Mouse (Mus musculus): ENCODE measurements around the gene Elf2.

The Elf2 gene

GRCm38 (mm10) chr3:51213111-51213510 lies 127.4 kb downstream of the Elf2 start:
- no peak for DNase-seq (ENCODE audit: low read depth, low spot score)

GRCm38 (mm10) chr3:51210485-51210884 lies 130.0 kb downstream of the Elf2 start:
- DNase-seq (ENCODE audit: low read depth, low spot score): no peak

- no peak for DNase-seq (ENCODE audit: low read depth, low spot score)
Observed at GRCm38 (mm10) chr3:51209503-51210314, 130.8 kb downstream of the Elf2 start.

GRCm38 (mm10) chr3:51208633-51209032 lies 131.8 kb downstream of the Elf2 start:
- DNase-seq (ENCODE audit: low read depth, low spot score): no peak

- DNase-seq (ENCODE audit: low read depth, low spot score): no peak
Observed at GRCm38 (mm10) chr3:51206521-51206920, 133.9 kb downstream of the Elf2 start.

GRCm38 (mm10) chr3:51204897-51205296 lies 135.6 kb downstream of the Elf2 start:
- no peak for DNase-seq (ENCODE audit: low read depth, low spot score)

- no peak for DNase-seq (ENCODE audit: low read depth, low spot score)
Observed at GRCm38 (mm10) chr3:51204441-51204840, 136.0 kb downstream of the Elf2 start.

- DNase-seq (ENCODE audit: low read depth, low spot score): no peak
Observed at GRCm38 (mm10) chr3:51203906-51204305, 136.6 kb downstream of the Elf2 start.

All from embryo, embryonic 11.5 days (tissue).